Mouse (Mus musculus): ENCODE results near the gene Arid5b. TPM values are rescaled to one million over a fixed set of nuclear protein-coding genes. Genes with fewer than 3 reads are reported as not detected.

The Arid5b gene
- 2.5 and 5.0 TPM in 2 replicates for polyA plus RNA-seq (2012; rRNA removed)

GRCm38 (mm10) chr10:68278632-68279361, at the start of gene Arid5b:
TSS of gene Arid5b (minus strand) at chr10:68278740.
- DNase-seq (ENCODE audit: low read depth, low spot score): peak; percentile 59
- WGBS: under 1% methylated on average over 24 of the region's 24 CpGs

- WGBS: 82% methylated on average over 6 of the region's 6 CpGs
- no peak for DNase-seq (ENCODE audit: low read depth, low spot score)
Observed at GRCm38 (mm10) chr10:68325378-68325777, 46.8 kb upstream of the Arid5b start.

- 94% methylated on average over 11 of the region's 11 CpGs for WGBS
- no peak for DNase-seq (ENCODE audit: low read depth, low spot score)
Observed at GRCm38 (mm10) chr10:68324061-68324460, 45.5 kb upstream of the Arid5b start.

GRCm38 (mm10) chr10:68323167-68323566, 44.6 kb upstream of the Arid5b start:
- WGBS: 83% methylated on average over 3 of the region's 3 CpGs
- DNase-seq (ENCODE audit: low read depth, low spot score): no peak

- no peak for DNase-seq (ENCODE audit: low read depth, low spot score)
- 96% methylated on average over 4 of the region's 4 CpGs for WGBS
Observed at GRCm38 (mm10) chr10:68320986-68321385, 42.4 kb upstream of the Arid5b start.

- no peak for DNase-seq (ENCODE audit: low read depth, low spot score)
Observed at GRCm38 (mm10) chr10:68320496-68320895, 42.0 kb upstream of the Arid5b start.

GRCm38 (mm10) chr10:68319438-68319837, 40.9 kb upstream of the Arid5b start:
- DNase-seq (ENCODE audit: low read depth, low spot score): no peak

More at GRCm38 (mm10) chr10:68320496-68320895, 42.0 kb upstream of the Arid5b start:
- WGBS: 89% methylated on average over 5 of the region's 5 CpGs

GRCm38 (mm10) chr10:68318438-68318979, 40.0 kb upstream of the Arid5b start:
- no peak for DNase-seq (ENCODE audit: low read depth, low spot score)
- 53% methylated on average over 6 of the region's 6 CpGs for WGBS

More at GRCm38 (mm10) chr10:68319438-68319837, 40.9 kb upstream of the Arid5b start:
- 64% methylated on average over 6 of the region's 6 CpGs for WGBS

- DNase-seq (ENCODE audit: low read depth, low spot score): no peak
- 71% methylated on average over 8 of the region's 8 CpGs for WGBS
Observed at GRCm38 (mm10) chr10:68312734-68313133, 34.2 kb upstream of the Arid5b start.

GRCm38 (mm10) chr10:68301013-68301412, 22.5 kb upstream of the Arid5b start:
- no peak for DNase-seq (ENCODE audit: low read depth, low spot score)
- 85% methylated on average over 7 of the region's 7 CpGs for WGBS

- WGBS: 78% methylated on average over 4 of the region's 4 CpGs
- no peak for DNase-seq (ENCODE audit: low read depth, low spot score)
Observed at GRCm38 (mm10) chr10:68289465-68289864, 10.9 kb upstream of the Arid5b start.

GRCm38 (mm10) chr10:68282466-68283391, 4.2 kb upstream of the Arid5b start:
- DNase-seq (ENCODE audit: low read depth, low spot score): peak; percentile 76
- WGBS: under 1% methylated on average over 26 of the region's 27 CpGs

GRCm38 (mm10) chr10:68281775-68282106, 3.2 kb upstream of the Arid5b start:
- DNase-seq (ENCODE audit: low read depth, low spot score): no peak
- WGBS: 40% methylated on average over 3 of the region's 3 CpGs

- 60% methylated on average over 6 of the region's 6 CpGs for WGBS
- DNase-seq (ENCODE audit: low read depth, low spot score): no peak
Observed at GRCm38 (mm10) chr10:68281076-68281774, 2.7 kb upstream of the Arid5b start.

GRCm38 (mm10) chr10:68279516-68280501, 1.3 kb upstream of the Arid5b start:
- WGBS: under 1% methylated on average over 41 of the region's 41 CpGs
- DNase-seq (ENCODE audit: low read depth, low spot score): peak; percentile 50

- DNase-seq (ENCODE audit: low read depth, low spot score): no peak
- under 1% methylated on average over 15 of the region's 15 CpGs for WGBS
Observed at GRCm38 (mm10) chr10:68277671-68278151, 829 bp downstream of the Arid5b start.

- under 1% methylated on average over 34 of the region's 34 CpGs for WGBS
- DNase-seq (ENCODE audit: low read depth, low spot score): no peak
Observed at GRCm38 (mm10) chr10:68276976-68277441, 1.5 kb downstream of the Arid5b start.

- WGBS: under 1% methylated on average over 29 of the region's 29 CpGs
Observed at GRCm38 (mm10) chr10:68276350-68276975, 2.1 kb downstream of the Arid5b start.

More at GRCm38 (mm10) chr10:68276350-68276975, 2.1 kb downstream of the Arid5b start:
- DNase-seq (ENCODE audit: low read depth, low spot score): peak; percentile 53

Data from large intestine, adult 2 months (tissue).